Mouse (Mus musculus): ENCODE data around the gene Tmem110. TPM values are rescaled to one million over a fixed set of nuclear protein-coding genes. Genes with fewer than 3 reads are reported as not detected.

Tmem110 gene
- 10 to 100 TPM; 19.9 to 21.2 TPM for total RNA-seq (2023)

GRCm38 (mm10) chr14:30825476-30826131 lies at the start of gene Tmem110:
TSS of gene Tmem110 (plus strand) at chr14:30825590.

GRCm38 (mm10) chr14:30878958-30879571 lies 53.7 kb downstream of the Tmem110 start, which contains the start of gene Mustn1:
TSS of gene Mustn1 (plus strand) at chr14:30879200.

GRCm38 (mm10) chr14:30886204-30886603 lies 60.8 kb downstream of the Tmem110 start, which contains the start of gene Itih4:
TSS of gene Itih4 (plus strand) at chr14:30886476.

GRCm38 (mm10) chr14:30923375-30924105 lies 98.2 kb downstream of the Tmem110 start, which contains the start of gene Itih3:
TSS of gene Itih3 (minus strand) at chr14:30923760.

Other genes starting within 250 kb of the Tmem110 start
- gene Prkcd, start 199.4 kb upstream of the Tmem110 start, total RNA-seq (2023), result 100 to 1,000 TPM; 454 to 541 TPM
- gene Rft1, start 171.2 kb upstream of the Tmem110 start, total RNA-seq (2023), result 10 to 100 TPM; 16.9 to 23.2 TPM
- gene Sfmbt1, start 110.7 kb upstream of the Tmem110 start, total RNA-seq (2023), result 10 to 100 TPM; 18.0 to 24.5 TPM
- gene Mustn1, start 53.6 kb downstream of the Tmem110 start, total RNA-seq (2023), result 1 to 10 TPM; 1.1 to 3.0 TPM
- gene Itih4, start 60.9 kb downstream of the Tmem110 start, total RNA-seq (2023), result under 1 TPM in 1 of 2 experiments, not detected in 1; 0.26 TPM
- gene Itih3, start 98.2 kb downstream of the Tmem110 start, total RNA-seq (2023), result not detected
- gene Itih1, start 117.7 kb downstream of the Tmem110 start, total RNA-seq (2023), result not detected
- gene Nek4, start 125.8 kb downstream of the Tmem110 start, total RNA-seq (2023), result 1 to 10 TPM; 7.1 to 7.2 TPM
- 10 to 100 TPM; 17.3 to 22.6 TPM for gene Glt8d1, start 175.8 kb downstream of the Tmem110 start, total RNA-seq (2023)
- 10 to 100 TPM; 73.8 to 78.7 TPM for gene Spcs1, start 176.1 kb downstream of the Tmem110 start, total RNA-seq (2023)
- 10 to 100 TPM; 74.0 to 99.5 TPM for gene Pbrm1, start 193.5 kb downstream of the Tmem110 start, total RNA-seq (2023)
- 100 to 1,000 TPM; 396 to 425 TPM for gene Gnl3, start 193.6 kb downstream of the Tmem110 start, total RNA-seq (2023)

Measured in B cell, adult 67 days (primary cell).